Mouse (Mus musculus) ES-E14 (cell line): ENCODE data around the gene Hgfac. TPM values are rescaled to one million over a fixed set of nuclear protein-coding genes. Genes with fewer than 3 reads are reported as not detected.

Source experiments
- DNase-seq: peaks from one replicate; pipeline ENCODE4 v3.0.0-alpha.2; 2013; ENCODE audit warnings: low read depth, low spot score
- H3K27ac ChIP-seq: 2 replicates; pipeline ENCODE4 v1.5.1; 2012; ENCODE audit warnings: low read depth, mild to moderate bottlenecking, low read length, moderate library complexity, mixed read lengths; ENCODE audit not compliant: poor library complexity, insufficient read depth, severe bottlenecking
- H3K36me3 ChIP-seq: 2 replicates; pipeline ENCODE4 v1.6.1; 2012; ENCODE audit warnings: mild to moderate bottlenecking, low read length, moderate library complexity, mixed read lengths; ENCODE audit not compliant: control insufficient read depth, poor library complexity, insufficient read depth, severe bottlenecking
- H3K4me1 ChIP-seq, 2 experiments: fragments of 150-350 bp in 1 of 2; sonication (generic) in 1 of 2; 2 replicates each; pipeline ENCODE4 v1.6.1; 2012; ENCODE audit warnings: low read length in 2 of 2, mild to moderate bottlenecking in 1 of 2, mixed read lengths in 1 of 2; ENCODE audit not compliant: control insufficient read depth in 2 of 2, insufficient read depth in 2 of 2, poor library complexity in 1 of 2
- H3K4me3 ChIP-seq, 2 experiments: fragments of 150-350 bp in 1 of 2; sonication (generic) in 1 of 2; 2 replicates each; pipeline ENCODE4 v1.5.1; 2012; ENCODE audit warnings: low read length in 2 of 2, low read depth in 1 of 2, mild to moderate bottlenecking in 1 of 2, mixed read lengths in 1 of 2; ENCODE audit not compliant: insufficient read depth in 1 of 2, poor library complexity in 1 of 2, severe bottlenecking in 1 of 2
- H3K9ac ChIP-seq: 2 replicates; pipeline ENCODE4 v1.6.1; 2012; ENCODE audit warnings: low read depth, mild to moderate bottlenecking, low read length, mixed read lengths; ENCODE audit not compliant: poor library complexity, insufficient read depth, severe bottlenecking
- H3K9me3 ChIP-seq: fragments of 150-350 bp; sonication (generic); 2 replicates; pipeline ENCODE4 v1.6.1; 2012; ENCODE audit warnings: low read depth, mild to moderate bottlenecking, low read length; ENCODE audit not compliant: control insufficient read depth, insufficient read depth
- CHD2 ChIP-seq: IDR thresholded peaks from 2 replicates; pipeline ENCODE4 v1.6.1; 2014; ENCODE audit warnings: mild to moderate bottlenecking, low read depth, low read length, inconsistent platforms
- HCFC1 ChIP-seq: IDR thresholded peaks from 2 replicates; pipeline ENCODE4 v1.6.1; 2012; ENCODE audit warnings: low read length, inconsistent platforms, borderline replicate concordance; ENCODE audit not compliant: insufficient read depth
- MAFK ChIP-seq: IDR thresholded peaks from 2 replicates; pipeline ENCODE4 v1.6.1; 2014; ENCODE audit warnings: mild to moderate bottlenecking, low read depth, low read length, inconsistent platforms; ENCODE audit not compliant: insufficient read depth
- ZC3H11A ChIP-seq: IDR thresholded peaks from 2 replicates; pipeline ENCODE4 v1.6.1; 2012; ENCODE audit warnings: low read depth, mild to moderate bottlenecking, inconsistent platforms, low read length, borderline replicate concordance
- ZNF384 ChIP-seq: IDR thresholded peaks from 2 replicates; pipeline ENCODE4 v1.6.1; 2012; ENCODE audit warnings: low read depth, low read length, inconsistent platforms
- in situ Hi-C, 2 experiments: fragments of 600-800 bp; cut with MboI; formaldehyde crosslinking; loops; one replicate each; pipeline ENCODE4 v1.15.1; 2025; ENCODE audit warnings: low sequenced_read_pairs in 2 of 2, inconsistent platforms in 1 of 2; ENCODE audit not compliant: unreplicated experiment in 2 of 2
- total RNA-seq: library from RNA; depleted of rRNA; stranded (reverse); fragments of 300-350 nt; gene quantifications from 2 replicates; pipeline ENCODE4 v1.2.3, GENCODE M21; 2012

Hgfac gene
- total RNA-seq, 1 experiment, result 0.58 TPM

- Histone ChIP-seq H3K9me3 (no peaks in the 10 kb centered on the region), H3K4me3 (no peak overlapping the region), H3K4me1 (no peaks in the 10 kb centered on the region), H3K36me3 (no peaks in the 10 kb centered on the region; the same call in 1 of the 2 replicates), H3K27ac (no peak overlapping the region), H3K9ac (no peak overlapping the region)
- DNase-seq, result no peak
- TF ChIP-seq ZNF384 (no peak), MAFK (no peak), ZC3H11A (no peak), HCFC1 (no peak), CHD2 (no peak)
- in situ Hi-C loops, result no loop called here
These were observed 20.7 kb upstream of the Hgfac start for GRCm38 (mm10) chr5:35020410-35021241.

DNA sequence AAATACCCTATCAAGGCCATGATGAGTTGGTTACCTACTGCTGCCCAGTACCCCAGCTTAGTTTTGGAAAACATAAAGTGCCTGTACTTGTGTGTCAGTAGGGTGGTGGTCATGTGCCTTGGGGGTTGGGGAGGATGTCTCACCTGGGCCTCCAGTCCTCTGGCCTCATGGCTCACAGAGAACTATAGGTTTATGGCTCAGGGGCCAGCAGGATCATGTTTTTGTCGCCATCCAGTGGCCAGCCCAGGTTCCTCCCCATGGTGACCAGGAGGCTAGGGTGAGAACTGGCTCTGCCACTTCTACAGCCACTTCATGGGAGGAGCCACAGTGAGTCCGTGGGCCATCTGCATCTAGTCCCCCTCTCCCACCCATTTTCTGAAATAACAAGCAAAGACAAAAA, 16.3 kb upstream of the Hgfac start:
- Histone ChIP-seq H3K9ac (no peak overlapping the region), H3K4me3 (no peak overlapping the region), H3K36me3 (no peaks in the 10 kb centered on the region; the same call in 1 of the 2 replicates), H3K4me1 (no peaks in the 10 kb centered on the region), H3K9me3 (no peaks in the 10 kb centered on the region), H3K27ac (no peak overlapping the region)
- in situ Hi-C loops, result no loop called here
- DNase-seq, result peak; percentile 16
- TF ChIP-seq HCFC1 (no peak), ZC3H11A (0 out of 2 replicates have a peak, but pooled peaks have one; percentile 2)

DNA sequence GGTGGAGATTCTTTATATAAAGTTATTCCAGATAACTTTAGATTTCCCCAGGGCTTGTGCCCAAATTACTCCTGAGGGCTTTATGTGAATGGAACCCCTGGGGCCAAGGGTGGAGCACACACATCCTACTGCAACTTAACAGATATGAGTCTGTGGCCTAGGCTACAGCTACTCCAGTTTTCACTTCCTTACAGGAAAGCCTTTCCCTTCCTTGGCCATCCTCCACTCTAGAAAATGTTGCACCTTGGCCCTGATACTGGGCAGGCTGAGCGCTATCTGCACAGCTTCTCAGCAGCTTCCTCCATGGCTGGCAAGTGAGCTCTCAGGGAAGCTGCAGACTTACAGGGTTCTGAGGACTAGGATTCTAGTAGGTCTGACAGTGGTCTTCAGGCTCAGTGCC, 12.0 kb upstream of the Hgfac start:
- Histone ChIP-seq H3K36me3 (no peaks in the 10 kb centered on the region; the same call in 1 of the 2 replicates), H3K4me3 (no peak overlapping the region), H3K27ac (no peak overlapping the region), H3K9me3 (no peaks in the 10 kb centered on the region), H3K4me1 (peaks cover 0 to 5% of the 10 kb centered on the region in 2 experiments; a peak in 2 of 4 replicates), H3K9ac (no peak overlapping the region)
- no peak for DNase-seq
- in situ Hi-C loops, result no loop called here
- TF ChIP-seq MAFK, result no peak
- TF ChIP-seq CHD2, result no peak
- TF ChIP-seq HCFC1, result no peak
- TF ChIP-seq ZNF384, result no peak
- TF ChIP-seq ZC3H11A, result no peak

DNA sequence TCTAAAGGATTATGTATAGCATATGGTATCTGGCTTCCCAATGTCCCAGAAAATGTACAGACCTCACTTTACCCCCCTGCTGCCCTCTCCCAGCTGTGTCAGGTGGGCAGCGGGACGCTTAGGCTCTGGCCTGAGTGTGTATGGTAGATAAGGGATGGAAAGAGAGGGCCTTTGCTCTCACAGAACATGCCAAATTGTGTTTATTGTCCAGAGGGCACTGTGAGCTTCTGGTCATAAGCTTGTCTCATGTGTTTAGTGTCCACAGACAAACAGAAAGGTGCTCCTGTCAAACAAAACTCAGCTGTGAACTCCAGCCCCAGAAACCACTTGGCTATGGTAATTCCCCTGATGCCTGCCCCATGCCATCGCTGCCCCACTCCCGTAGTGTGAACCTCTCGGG, 11.6 kb upstream of the Hgfac start:
- in situ Hi-C loops, result no loop called here
- H3K4me3 ChIP-seq, result no peak overlapping the region
- peaks cover 0 to 5% of the 10 kb centered on the region in 2 experiments; a peak in 2 of 4 replicates for H3K4me1 ChIP-seq
- TF ChIP-seq MAFK (no peak), ZC3H11A (no peak), ZNF384 (no peak), CHD2 (no peak), HCFC1 (no peak)
- no peak for DNase-seq
- H3K36me3 ChIP-seq, result no peaks in the 10 kb centered on the region; the same call in 1 of the 2 replicates
- H3K27ac ChIP-seq, result no peak overlapping the region
- no peak overlapping the region for H3K9ac ChIP-seq
- H3K9me3 ChIP-seq, result no peaks in the 10 kb centered on the region
